Mouse (Mus musculus) stomach, embryonic 14.5 days (tissue): ENCODE results near the gene Usp24. TPM values are rescaled to one million over a fixed set of nuclear protein-coding genes. Genes with fewer than 3 reads are reported as not detected.

Experiments used
- ATAC-seq: fragments of 200-750 bp; cut with Nextera tagmentation; 2 replicates; pipeline ENCODE4 v1.8.0; 2017; ENCODE audit warnings: low read depth, moderate TSS enrichment; ENCODE audit not compliant: insufficient number of reproducible peaks, insufficient read depth, low FRiP score
- H3K27ac ChIP-seq: fragments of 300-500 bp; sonication (generic); 2 replicates; pipeline ENCODE4 v1.5.1; 2014; ENCODE audit warnings: mild to moderate bottlenecking, low read length, moderate library complexity, mixed read lengths
- H3K27me3 ChIP-seq: fragments of 300-500 bp; sonication (generic); 2 replicates; pipeline ENCODE4 v1.6.1; 2014; ENCODE audit warnings: low read length, control low read depth, mixed read lengths; ENCODE audit not compliant: control insufficient read depth, insufficient read depth
- H3K36me3 ChIP-seq: fragments of 300-500 bp; sonication (generic); 2 replicates; pipeline ENCODE4 v1.6.1; 2014; ENCODE audit warnings: mild to moderate bottlenecking, control low read depth, low read length, moderate library complexity, mixed read lengths; ENCODE audit not compliant: control insufficient read depth, insufficient read depth
- H3K4me1 ChIP-seq: fragments of 300-500 bp; sonication (generic); 2 replicates; pipeline ENCODE4 v1.6.1; 2014; ENCODE audit warnings: low read length, control low read depth, mixed read lengths; ENCODE audit not compliant: control insufficient read depth, insufficient read depth
- H3K4me2 ChIP-seq: fragments of 300-500 bp; sonication (generic); replicated peaks from 2 replicates; pipeline ENCODE4 v1.6.1; 2014; ENCODE audit warnings: low read depth, low read length, control low read depth
- H3K4me3 ChIP-seq: fragments of 300-500 bp; sonication (generic); 2 replicates; pipeline ENCODE4 v1.5.1; 2014; ENCODE audit warnings: low read depth, low read length, control low read depth
- H3K9ac ChIP-seq: fragments of 300-500 bp; sonication (generic); replicated peaks from 2 replicates; pipeline ENCODE4 v1.6.1; 2014; ENCODE audit warnings: low read depth, mild to moderate bottlenecking, control low read depth, low read length, moderate library complexity, mixed read lengths
- H3K9me3 ChIP-seq: fragments of 300-500 bp; sonication (generic); 2 replicates; pipeline ENCODE4 v1.6.1; 2016; ENCODE audit warnings: low read depth, low read length, control low read depth; ENCODE audit not compliant: control insufficient read depth
- WGBS: fragments of 180-500 bp; shearing (Covaris S2); extraction: QIAGEN DNeasy Blood & Tissue Kit; methylation state at CpG from one replicate; pipeline ENCODE4 v1.1.7; 2014; 5-methylcytosine and 5-hydroxymethylcytosine counted together
- polyA plus RNA-seq: library from polyadenylated mRNA; unstranded; fragments of >200 nt; fragmentation: Nextera tagmentation; extraction: Ambion mirVana; gene quantifications from 2 replicates; pipeline ENCODE4 v1.2.1, GENCODE M21; 2014

The Usp24 gene
- polyA plus RNA-seq, 1 experiment from 2014 or later = 12.0 TPM

- H3K27me3 ChIP-seq = no peaks in the 10 kb centered on the region
- 86% methylated on average over 1 of the region's 1 CpGs for WGBS
- ATAC-seq = no peak
- no peak overlapping the region for H3K27ac ChIP-seq
- no peak overlapping the region for H3K4me2 ChIP-seq
- H3K4me3 ChIP-seq = no peak overlapping the region
- H3K4me1 ChIP-seq = no peaks in the 10 kb centered on the region
- no peaks in the 10 kb centered on the region for H3K9me3 ChIP-seq
- no peak overlapping the region for H3K9ac ChIP-seq
- H3K36me3 ChIP-seq = peaks cover 42% of the 10 kb centered on the region; the same call in 1 of the 2 replicates
These were observed 108.5 kb downstream of the Usp24 start for GRCm38 (mm10) chr4:106424560-106424959.

GRCm38 (mm10) chr4:106426286-106426685 is 110.3 kb downstream of the Usp24 start:
- no peak for ATAC-seq
- Histone ChIP-seq H3K9me3 (no peaks in the 10 kb centered on the region), H3K27me3 (no peaks in the 10 kb centered on the region), H3K4me1 (no peaks in the 10 kb centered on the region), H3K36me3 (peaks cover 44% of the 10 kb centered on the region), H3K4me2 (no peak overlapping the region), H3K4me3 (no peak overlapping the region), H3K27ac (no peak overlapping the region), H3K9ac (no peak overlapping the region)
- 65% methylated on average over 5 of the region's 5 CpGs for WGBS

- Histone ChIP-seq H3K4me3 (no peak overlapping the region), H3K9me3 (no peaks in the 10 kb centered on the region), H3K4me1 (no peaks in the 10 kb centered on the region), H3K27me3 (no peaks in the 10 kb centered on the region), H3K27ac (no peak overlapping the region), H3K4me2 (no peak overlapping the region), H3K9ac (no peak overlapping the region), H3K36me3 (peaks cover 46% of the 10 kb centered on the region)
- no peak for ATAC-seq
- WGBS = 94% methylated on average over 6 of the region's 6 CpGs
These were observed 112.6 kb downstream of the Usp24 start for GRCm38 (mm10) chr4:106428616-106429015.

- H3K4me2 ChIP-seq = no peak overlapping the region
- no peak for ATAC-seq
- no peak overlapping the region for H3K4me3 ChIP-seq
- H3K4me1 ChIP-seq = no peaks in the 10 kb centered on the region
- H3K36me3 ChIP-seq = peaks cover 42% of the 10 kb centered on the region
- H3K27ac ChIP-seq = no peak overlapping the region
- H3K9ac ChIP-seq = no peak overlapping the region
- 83% methylated on average over 7 of the region's 7 CpGs for WGBS
- H3K9me3 ChIP-seq = no peaks in the 10 kb centered on the region
- no peaks in the 10 kb centered on the region for H3K27me3 ChIP-seq
These were observed 113.1 kb downstream of the Usp24 start for GRCm38 (mm10) chr4:106429106-106429505.

- WGBS = 91% methylated on average over 5 of the region's 5 CpGs
- Histone ChIP-seq H3K36me3 (peaks cover 43% of the 10 kb centered on the region), H3K9ac (no peak overlapping the region), H3K4me3 (no peak overlapping the region), H3K9me3 (no peaks in the 10 kb centered on the region), H3K27ac (no peak overlapping the region), H3K4me2 (no peak overlapping the region), H3K27me3 (no peaks in the 10 kb centered on the region), H3K4me1 (no peaks in the 10 kb centered on the region)
- ATAC-seq = no peak
These were observed 114.4 kb downstream of the Usp24 start for GRCm38 (mm10) chr4:106430431-106430830.

- Histone ChIP-seq H3K4me3 (no peak overlapping the region), H3K27ac (no peak overlapping the region), H3K4me2 (no peak overlapping the region), H3K4me1 (no peaks in the 10 kb centered on the region), H3K36me3 (peaks cover 66% of the 10 kb centered on the region), H3K9ac (no peak overlapping the region), H3K9me3 (no peaks in the 10 kb centered on the region), H3K27me3 (no peaks in the 10 kb centered on the region)
- ATAC-seq = no peak
- 91% methylated on average over 2 of the region's 2 CpGs for WGBS
These were observed 119.4 kb downstream of the Usp24 start for GRCm38 (mm10) chr4:106435426-106435825.

GRCm38 (mm10) chr4:106436475-106436874 is 120.5 kb downstream of the Usp24 start:
- Histone ChIP-seq H3K27ac (no peak overlapping the region), H3K36me3 (peaks cover 56% of the 10 kb centered on the region), H3K4me1 (no peaks in the 10 kb centered on the region), H3K9me3 (no peaks in the 10 kb centered on the region), H3K4me2 (no peak overlapping the region), H3K9ac (no peak overlapping the region), H3K4me3 (no peak overlapping the region), H3K27me3 (no peaks in the 10 kb centered on the region)
- WGBS = 69% methylated on average over 4 of the region's 4 CpGs
- no peak for ATAC-seq

- H3K4me1 ChIP-seq = no peaks in the 10 kb centered on the region
- no peaks in the 10 kb centered on the region for H3K27me3 ChIP-seq
- 95% methylated on average over 5 of the region's 5 CpGs for WGBS
- H3K27ac ChIP-seq = no peak overlapping the region
- peaks cover 53% of the 10 kb centered on the region for H3K36me3 ChIP-seq
- H3K4me2 ChIP-seq = no peak overlapping the region
- ATAC-seq = no peak
- no peak overlapping the region for H3K9ac ChIP-seq
- no peaks in the 10 kb centered on the region for H3K9me3 ChIP-seq
- no peak overlapping the region for H3K4me3 ChIP-seq
These were observed 121.2 kb downstream of the Usp24 start for GRCm38 (mm10) chr4:106437207-106437606.

- no peaks in the 10 kb centered on the region for H3K9me3 ChIP-seq
- no peaks in the 10 kb centered on the region for H3K27me3 ChIP-seq
- H3K4me1 ChIP-seq = no peaks in the 10 kb centered on the region
- WGBS = 89% methylated on average over 5 of the region's 5 CpGs
- H3K4me2 ChIP-seq = no peak overlapping the region
- H3K27ac ChIP-seq = no peak overlapping the region
- peaks cover 53% of the 10 kb centered on the region for H3K36me3 ChIP-seq
- no peak for ATAC-seq
- H3K9ac ChIP-seq = no peak overlapping the region
- H3K4me3 ChIP-seq = no peak overlapping the region
These were observed 122.8 kb downstream of the Usp24 start for GRCm38 (mm10) chr4:106438763-106439162.
